Mouse (Mus musculus) liver, adult (tissue): ENCODE results near the gene Wdr95.

Experiments
- GATA4 ChIP-seq: IDR thresholded peaks from 2 replicates; pipeline ENCODE4 v1.6.1; 2014; ENCODE audit warnings: mild to moderate bottlenecking, low read length; ENCODE audit not compliant: insufficient replicate concordance

Wdr95 gene

DNA sequence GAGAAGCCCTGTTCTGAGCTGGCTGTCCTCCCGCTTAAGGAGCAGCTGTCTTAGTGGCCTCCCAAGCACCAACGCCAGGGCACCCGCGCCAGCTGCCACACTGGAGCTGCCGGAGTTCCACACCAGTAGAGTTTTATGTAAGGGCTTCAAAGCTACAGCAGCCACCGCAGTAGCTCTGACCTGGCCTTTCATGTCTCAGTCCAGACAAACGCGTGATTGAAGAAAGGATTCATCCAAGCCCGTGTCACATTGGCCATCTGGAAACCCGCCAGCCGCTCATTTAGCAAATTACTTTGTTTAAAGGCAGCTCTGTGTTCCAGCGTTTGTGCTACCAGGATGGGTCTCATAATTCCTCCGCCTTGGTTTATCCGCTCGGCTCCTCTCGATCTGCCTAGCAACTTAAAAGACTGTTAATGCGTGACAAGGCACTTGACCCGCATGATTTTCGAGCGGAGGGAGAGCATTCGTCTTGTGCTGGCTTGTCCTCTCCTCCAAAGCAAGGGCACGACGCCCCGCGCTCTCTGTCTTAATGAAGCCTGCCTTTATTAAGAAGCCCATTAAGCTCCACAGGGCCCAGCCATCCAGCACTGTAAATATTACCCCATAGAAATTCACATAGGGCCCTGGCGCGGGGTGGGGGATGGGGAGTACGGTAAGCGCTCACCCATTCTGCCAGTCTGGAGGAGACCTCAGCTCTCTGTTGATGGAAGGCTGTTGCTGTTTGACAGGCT is at the start of gene Wdr95:
Gene Wdr95 (plus strand): TSS at position 681 of the 731 bp plus-strand sequence.
- no peak for TF ChIP-seq GATA4

- TF ChIP-seq GATA4 = no peak
Observed at GRCm38 (mm10) chr5:149481920-149482319, 46.6 kb upstream of the Wdr95 start.

- TF ChIP-seq GATA4 = no peak
Observed at GRCm38 (mm10) chr5:149483321-149484052, 45.0 kb upstream of the Wdr95 start.

GRCm38 (mm10) chr5:149484270-149484669 is 44.2 kb upstream of the Wdr95 start:
- no peak for TF ChIP-seq GATA4

DNA sequence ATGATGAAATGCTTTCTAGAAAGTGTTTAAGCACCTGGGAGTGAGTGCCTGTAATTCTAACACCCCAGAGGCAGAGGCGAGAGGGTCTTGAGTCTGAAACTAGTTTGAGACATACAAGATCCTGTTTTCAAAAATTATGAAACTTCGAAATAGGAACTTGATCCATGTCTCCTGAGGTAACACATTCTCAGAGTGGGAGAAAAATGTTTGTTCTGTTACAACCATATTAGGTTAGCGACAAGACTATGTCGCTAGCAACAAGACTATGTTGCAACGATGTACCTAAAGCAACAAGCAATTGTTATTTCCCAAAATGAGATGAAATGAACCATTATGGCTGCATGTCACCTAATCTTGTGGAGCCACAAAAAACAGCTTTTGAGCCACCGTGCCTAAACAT is 43.0 kb upstream of the Wdr95 start:
- no peak for TF ChIP-seq GATA4

DNA sequence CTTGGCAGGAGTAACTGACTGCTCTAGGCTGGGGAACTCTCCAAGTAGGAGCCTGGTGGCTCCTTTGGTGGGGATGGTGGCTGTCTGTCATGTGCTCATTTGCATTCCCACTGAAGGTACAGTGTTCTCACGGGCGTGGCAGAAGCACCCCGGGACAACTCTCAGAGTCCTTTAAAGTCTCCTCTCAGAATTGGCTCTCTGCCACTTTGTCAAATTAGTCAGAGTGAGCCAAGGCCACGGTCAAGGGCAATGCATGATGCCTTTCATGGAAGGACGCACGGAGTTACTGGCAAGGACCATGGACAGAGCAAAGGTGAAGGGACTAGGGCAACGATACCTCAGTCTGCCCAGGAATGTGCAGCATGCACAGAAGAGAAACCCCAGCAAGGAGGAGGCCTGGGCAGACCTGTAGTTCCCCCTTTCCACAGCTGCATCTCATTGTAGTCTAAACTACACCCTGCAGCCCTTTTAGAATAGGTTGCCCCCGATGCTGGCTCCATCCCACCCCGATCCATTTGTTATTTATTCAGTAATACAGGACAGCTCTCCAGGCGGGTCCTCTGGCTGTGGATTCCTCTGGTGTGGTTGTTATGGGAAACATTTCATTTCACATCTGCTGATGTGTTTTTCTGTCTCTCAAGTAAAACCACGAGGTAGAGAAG is 40.0 kb upstream of the Wdr95 start:
- no peak for TF ChIP-seq GATA4

- no peak for TF ChIP-seq GATA4
Observed at GRCm38 (mm10) chr5:149489136-149489535, 39.3 kb upstream of the Wdr95 start.

- no peak for TF ChIP-seq GATA4
Observed at GRCm38 (mm10) chr5:149490275-149490674, 38.2 kb upstream of the Wdr95 start.

DNA sequence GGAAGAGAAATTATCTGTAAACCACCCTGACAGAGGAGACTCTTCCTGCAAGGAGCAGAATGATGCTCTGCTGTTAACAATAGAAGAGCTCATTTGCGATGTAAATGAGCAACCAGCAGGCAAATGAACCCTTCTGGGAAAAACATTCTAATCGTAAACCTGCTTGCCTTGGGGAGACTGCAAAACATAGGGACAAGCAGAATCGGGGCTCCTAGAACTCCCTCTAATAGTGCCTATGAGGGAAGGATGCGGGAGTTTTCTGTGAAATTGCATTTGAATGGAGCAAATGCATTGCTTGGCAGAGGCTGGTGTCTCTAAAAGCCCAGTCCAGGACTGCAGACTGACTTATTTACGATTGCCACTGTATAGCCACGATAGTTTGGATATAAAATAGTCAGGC is 32.8 kb upstream of the Wdr95 start:
- TF ChIP-seq GATA4 = no peak

- no peak for TF ChIP-seq GATA4
Observed at GRCm38 (mm10) chr5:149496401-149497066, 31.9 kb upstream of the Wdr95 start.

DNA sequence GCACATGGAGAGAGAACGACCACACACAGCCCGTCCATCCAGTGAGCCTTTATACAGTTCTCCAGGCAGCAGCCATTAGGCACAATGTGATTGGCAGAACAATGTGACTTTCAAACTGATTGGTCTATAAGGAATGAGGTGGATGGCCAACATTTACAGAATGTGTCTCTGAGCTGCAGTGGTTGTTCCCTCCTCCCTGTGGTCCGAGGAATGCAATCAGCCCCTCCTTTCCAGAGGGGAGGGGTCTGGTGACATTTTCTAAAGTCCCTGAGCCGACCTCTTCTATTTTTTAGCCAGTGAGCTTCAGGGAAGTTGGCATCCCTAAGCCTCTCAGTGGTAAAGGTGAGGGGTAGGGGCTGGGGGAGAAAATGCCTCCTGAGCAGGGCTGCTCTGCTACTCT is 28.5 kb upstream of the Wdr95 start:
- no peak for TF ChIP-seq GATA4

GRCm38 (mm10) chr5:149503423-149504175 is 24.9 kb upstream of the Wdr95 start:
- TF ChIP-seq GATA4 = no peak

- no peak for TF ChIP-seq GATA4
Observed at GRCm38 (mm10) chr5:149504985-149505384, 23.5 kb upstream of the Wdr95 start.

GRCm38 (mm10) chr5:149506033-149506432 is 22.4 kb upstream of the Wdr95 start:
- no peak for TF ChIP-seq GATA4
